Mouse (Mus musculus): ENCODE data around the gene Casp3.

GRCm38 (mm10) chr8:46680671-46681365 lies 63.7 kb downstream of the Casp3 start:
- TF ChIP-seq POLR2A (IDR thresholded peaks at IDR 0.05; ENCODE audit: insufficient read depth, low read depth, low read length) (no peak), CTCF (IDR thresholded peaks at IDR 0.05) (no peak), EP300 (IDR thresholded peaks at IDR 0.05; ENCODE audit: insufficient read depth, low read depth, low read length) (no peak)

Data from heart, adult 2 months (tissue).